Mouse (Mus musculus) thymus, postnatal 36 days (tissue): ENCODE measurements around the gene Gm7257.

Source experiments
- DNase-seq, 2 experiments: peaks; one replicate each; pipeline ENCODE4 v3.0.0; 2022; ENCODE audit warnings: mixed read lengths in 2 of 2

The Gm7257 gene

GRCm38 (mm10) chr9:36431584-36431983 lies at the start of gene Gm7257:
TSS of gene Gm7257 (plus strand) at chr9:36431884.
- no peak for DNase-seq

GRCm38 (mm10) chr9:36402991-36403390 lies 28.7 kb upstream of the Gm7257 start:
- DNase-seq: no peak

DNA sequence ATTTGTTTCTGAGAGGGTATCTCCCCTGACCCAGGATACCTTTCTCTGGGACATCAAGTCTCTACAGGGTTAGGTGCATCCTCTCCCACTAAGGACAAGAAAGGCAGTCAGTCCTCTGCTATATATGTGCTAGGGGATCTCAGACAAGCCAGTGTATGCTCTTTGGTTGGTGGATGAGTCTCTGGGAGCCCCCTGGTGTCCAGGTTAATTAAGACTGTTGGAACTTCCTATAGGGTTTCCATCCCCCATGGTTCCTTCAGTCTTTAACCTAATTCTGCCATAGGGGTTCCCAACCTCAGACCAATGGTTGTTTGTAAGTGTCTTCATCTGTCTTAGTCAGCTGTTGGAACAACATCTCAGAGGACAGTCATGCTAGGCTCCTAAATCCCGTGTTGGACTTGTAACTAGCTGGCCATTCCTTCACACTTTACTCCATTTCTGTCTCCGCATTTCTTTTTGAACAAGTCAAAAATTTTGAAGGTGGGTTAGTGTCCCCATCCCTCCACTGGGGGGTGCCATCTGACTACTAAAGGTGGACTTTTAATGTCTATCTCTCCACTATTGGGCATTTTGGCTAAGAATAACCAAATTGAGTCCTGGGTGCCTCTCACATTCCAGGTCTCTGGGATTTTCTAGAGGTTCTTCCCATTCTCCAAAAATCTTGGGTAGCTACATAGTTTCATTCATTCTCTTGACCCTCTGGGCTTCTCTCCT lies 3.5 kb downstream of the Gm7257 start:
- DNase-seq: no peak

- DNase-seq: no peak
Measured at GRCm38 (mm10) chr9:36475338-36475737, 43.7 kb downstream of the Gm7257 start, which contains the start of gene Gm9513. TSS of gene Gm9513 (plus strand) at chr9:36475638.
